Mouse (Mus musculus): ENCODE measurements around the gene Gm3187. TPM values are rescaled to one million over a fixed set of nuclear protein-coding genes. Genes with fewer than 3 reads are reported as not detected.
"Not testable (repeated sequence)": the region's sequence is repeated elsewhere in the genome, so short reads cannot be mapped to it uniquely, and the experiment has no call there.

Gene Gm3187
- polyA plus RNA-seq (2015; fragmentation: Nextera tagmentation; extraction: Ambion mirVana): not detected in 2 replicates

DNA sequence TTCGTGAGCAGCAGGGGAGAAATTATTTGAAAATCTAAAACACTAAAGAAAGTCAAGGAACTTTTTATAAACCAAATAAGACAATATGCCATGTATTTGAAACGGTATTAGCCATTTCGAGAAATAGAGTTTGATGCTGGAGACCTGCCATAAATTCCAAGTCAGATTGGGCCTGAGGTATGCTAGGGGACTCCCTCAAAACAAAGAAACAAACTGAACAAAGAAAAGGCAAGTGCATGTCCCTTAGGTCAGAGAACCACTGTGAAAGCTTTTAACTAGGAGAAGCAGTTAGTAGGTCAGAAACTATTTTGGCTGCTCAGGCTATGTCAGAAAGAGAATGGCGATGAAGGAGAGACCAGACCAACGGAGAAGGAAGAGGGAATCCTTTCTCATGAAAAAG is at the start of gene Gm3187:
Gene Gm3187 (plus strand): TSS at position 301 of the 400 bp plus-strand sequence.
- not testable (repeated sequence) for H3K27ac ChIP-seq (ENCODE audit: low read length); H3K27me3 ChIP-seq (ENCODE audit: insufficient read depth, low read length); H3K4me3 ChIP-seq (ENCODE audit: low read length); ATAC-seq (ENCODE audit: low FRiP score, low TSS enrichment); H3K4me1 ChIP-seq (ENCODE audit: insufficient read depth, low read length); H3K36me3 ChIP-seq (ENCODE audit: insufficient read depth, low read length); H3K9me3 ChIP-seq (ENCODE audit: low read length); H3K4me2 ChIP-seq (replicated peaks; ENCODE audit: low read depth, low read length); H3K9ac ChIP-seq (replicated peaks; ENCODE audit: low read length)
- 88% methylated on average over 4 of the region's 5 CpGs for WGBS

DNA sequence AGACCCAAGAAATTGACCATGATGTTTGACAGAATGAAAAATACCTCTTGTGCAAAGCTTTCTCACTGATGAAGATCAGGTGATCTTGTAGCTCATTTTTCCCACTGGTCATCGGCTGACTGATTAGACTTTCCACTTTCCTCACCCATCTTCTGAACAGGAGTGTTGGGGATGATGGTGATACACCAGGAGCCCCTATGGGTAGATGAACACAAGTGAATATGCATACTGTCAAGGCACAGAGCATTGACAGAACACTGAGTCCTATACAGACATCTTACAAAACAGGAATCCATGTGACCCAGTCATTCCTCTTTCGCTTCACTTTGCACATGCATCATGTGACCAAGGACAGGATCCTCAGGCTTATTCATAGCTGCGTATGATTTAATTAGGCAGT is 28.6 kb upstream of the Gm3187 start, which contains the start of gene Gm3194:
Gene Gm3194 (minus strand): TSS at position 101 of the 400 bp plus-strand sequence.
- H3K4me1 ChIP-seq (ENCODE audit: insufficient read depth, low read length); H3K9me3 ChIP-seq (ENCODE audit: low read length); H3K27me3 ChIP-seq (ENCODE audit: insufficient read depth, low read length); H3K9ac ChIP-seq (replicated peaks; ENCODE audit: low read length); H3K27ac ChIP-seq (ENCODE audit: low read length); H3K4me2 ChIP-seq (replicated peaks; ENCODE audit: low read depth, low read length); H3K36me3 ChIP-seq (ENCODE audit: insufficient read depth, low read length); H3K4me3 ChIP-seq (ENCODE audit: low read length); ATAC-seq (ENCODE audit: low FRiP score, low TSS enrichment): not testable (repeated sequence)
- WGBS: no CpG with 5 or more reads among the region's 3 CpGs

DNA sequence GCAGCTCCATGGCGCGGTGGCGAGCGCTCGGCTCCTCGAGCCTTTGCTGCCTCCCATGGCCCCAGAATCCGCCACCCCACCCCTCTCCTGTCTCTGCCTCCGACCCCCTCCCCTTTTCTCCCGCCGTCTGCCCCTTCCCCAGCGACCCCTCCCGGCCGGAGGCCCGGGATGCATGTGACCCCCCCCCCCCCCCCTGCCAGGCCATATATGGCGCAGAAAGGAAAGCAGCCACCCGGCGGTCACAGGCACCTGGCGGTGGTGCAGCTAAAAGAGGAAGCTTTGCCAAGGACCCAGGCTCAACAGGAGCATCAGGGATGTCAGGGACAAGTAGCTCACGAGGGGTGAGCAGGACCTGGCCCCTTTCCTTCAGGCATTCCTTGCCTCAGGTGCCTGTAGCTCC is 23.5 kb upstream of the Gm3187 start:
- not testable (repeated sequence) for H3K27me3 ChIP-seq (ENCODE audit: insufficient read depth, low read length); H3K4me3 ChIP-seq (ENCODE audit: low read length); H3K27ac ChIP-seq (ENCODE audit: low read length); H3K9me3 ChIP-seq (ENCODE audit: low read length); H3K9ac ChIP-seq (replicated peaks; ENCODE audit: low read length); H3K4me2 ChIP-seq (replicated peaks; ENCODE audit: low read depth, low read length); H3K4me1 ChIP-seq (ENCODE audit: insufficient read depth, low read length); H3K36me3 ChIP-seq (ENCODE audit: insufficient read depth, low read length)
- ATAC-seq (ENCODE audit: low FRiP score, low TSS enrichment): peak; percentile 46; the same call in 1 of the 2 replicates
- WGBS: no CpG with 5 or more reads among the region's 19 CpGs

GRCm38 (mm10) chr14:5477730-5478129 is 6.3 kb upstream of the Gm3187 start, which contains the start of gene Gm8246:
TSS of gene Gm8246 (minus strand) at chr14:5477830.
- not testable (repeated sequence) for H3K27me3 ChIP-seq (ENCODE audit: insufficient read depth, low read length); H3K27ac ChIP-seq (ENCODE audit: low read length); H3K9ac ChIP-seq (replicated peaks; ENCODE audit: low read length); H3K4me3 ChIP-seq (ENCODE audit: low read length); H3K36me3 ChIP-seq (ENCODE audit: insufficient read depth, low read length); H3K9me3 ChIP-seq (ENCODE audit: low read length); H3K4me1 ChIP-seq (ENCODE audit: insufficient read depth, low read length); H3K4me2 ChIP-seq (replicated peaks; ENCODE audit: low read depth, low read length); ATAC-seq (ENCODE audit: low FRiP score, low TSS enrichment)
- WGBS: no CpG with 5 or more reads among the region's 3 CpGs

GRCm38 (mm10) chr14:5501374-5501773 is 17.4 kb downstream of the Gm3187 start, which contains the start of gene Gm3488:
TSS of gene Gm3488 (plus strand) at chr14:5501674.
- H3K36me3 ChIP-seq (ENCODE audit: insufficient read depth, low read length); H3K4me1 ChIP-seq (ENCODE audit: insufficient read depth, low read length); ATAC-seq (ENCODE audit: low FRiP score, low TSS enrichment); H3K9me3 ChIP-seq (ENCODE audit: low read length); H3K9ac ChIP-seq (replicated peaks; ENCODE audit: low read length); H3K4me3 ChIP-seq (ENCODE audit: low read length); H3K4me2 ChIP-seq (replicated peaks; ENCODE audit: low read depth, low read length); H3K27ac ChIP-seq (ENCODE audit: low read length); H3K27me3 ChIP-seq (ENCODE audit: insufficient read depth, low read length): not testable (repeated sequence)
- WGBS: no CpG with 5 or more reads among the region's 35 CpGs

DNA sequence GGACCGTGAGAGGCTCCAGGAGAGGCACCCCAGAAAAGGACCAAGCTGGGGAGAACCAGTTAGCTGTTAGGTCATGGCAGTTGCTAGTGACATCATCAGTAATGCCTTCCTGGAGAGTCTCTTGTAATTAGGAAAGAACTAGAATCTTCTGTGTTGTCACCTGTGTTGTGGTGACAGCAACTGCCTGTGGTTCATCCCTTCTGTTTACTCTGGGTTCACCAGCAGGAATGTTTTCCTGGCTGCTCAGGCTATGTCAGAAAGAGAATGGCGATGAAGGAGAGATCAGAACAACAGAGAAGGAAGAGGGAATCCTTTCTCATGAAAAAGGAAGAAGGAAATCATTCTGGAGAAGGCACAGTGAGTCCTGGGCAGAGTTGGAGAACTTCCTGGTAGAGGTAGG is 54.2 kb downstream of the Gm3187 start, which contains the start of gene Gm3532:
Gene Gm3532 (plus strand): TSS at position 301 of the 400 bp plus-strand sequence.
- not testable (repeated sequence) for H3K4me2 ChIP-seq (replicated peaks; ENCODE audit: low read depth, low read length); H3K36me3 ChIP-seq (ENCODE audit: insufficient read depth, low read length); H3K9me3 ChIP-seq (ENCODE audit: low read length); H3K9ac ChIP-seq (replicated peaks; ENCODE audit: low read length); H3K4me3 ChIP-seq (ENCODE audit: low read length); H3K4me1 ChIP-seq (ENCODE audit: insufficient read depth, low read length); ATAC-seq (ENCODE audit: low FRiP score, low TSS enrichment); H3K27ac ChIP-seq (ENCODE audit: low read length); H3K27me3 ChIP-seq (ENCODE audit: insufficient read depth, low read length)
- WGBS: no CpG with 5 or more reads among the region's 2 CpGs

Other genes with a start within 250 kb of the Gm3187 start
- not detected in 2 replicates for gene Gm3526, start 223.6 kb upstream of the Gm3187 start, polyA plus RNA-seq (2015; fragmentation: Nextera tagmentation; extraction: Ambion mirVana)
- gene Gm3542, start 149.3 kb upstream of the Gm3187 start, polyA plus RNA-seq (2015; fragmentation: Nextera tagmentation; extraction: Ambion mirVana): not detected in 2 replicates
- gene Gm3500, start 95.2 kb upstream of the Gm3187 start, polyA plus RNA-seq (2015; fragmentation: Nextera tagmentation; extraction: Ambion mirVana): 0.22 TPM in 1 of 2 replicates, not detected in the other
- gene Gm3194, start 28.7 kb upstream of the Gm3187 start, polyA plus RNA-seq (2015; fragmentation: Nextera tagmentation; extraction: Ambion mirVana): 0.42 and 0.45 TPM in 2 replicates
- gene Gm8246, start 6.4 kb upstream of the Gm3187 start, polyA plus RNA-seq (2015; fragmentation: Nextera tagmentation; extraction: Ambion mirVana): not detected in 2 replicates
- gene Gm3488, start 17.5 kb downstream of the Gm3187 start, polyA plus RNA-seq (2015; fragmentation: Nextera tagmentation; extraction: Ambion mirVana): 0.52 and 0.57 TPM in 2 replicates
- not detected in 2 replicates for gene Gm3532, start 54.3 kb downstream of the Gm3187 start, polyA plus RNA-seq (2015; fragmentation: Nextera tagmentation; extraction: Ambion mirVana)
- not detected in 2 replicates for gene Gm8265, start 148.8 kb downstream of the Gm3187 start, polyA plus RNA-seq (2015; fragmentation: Nextera tagmentation; extraction: Ambion mirVana)
- not detected in 2 replicates for gene Gm9603, start 203.2 kb downstream of the Gm3187 start, polyA plus RNA-seq (2015; fragmentation: Nextera tagmentation; extraction: Ambion mirVana)

Data from kidney, embryonic 16.5 days (tissue).